Mouse (Mus musculus) lung, postnatal 25 days (tissue): ENCODE data around the gene Ube2s.
A peak's percentile ranks its signal among the peaks of the same experiment; 100 is the strongest.
"Not testable (repeated sequence)": the region's sequence is repeated elsewhere in the genome, so short reads cannot be mapped to it uniquely, and the experiment has no call there.

ENCODE experiments used
- DNase-seq: peaks from one replicate; pipeline ENCODE4 v3.0.0; 2022; ENCODE audit warnings: low spot score

The Ube2s gene

DNA sequence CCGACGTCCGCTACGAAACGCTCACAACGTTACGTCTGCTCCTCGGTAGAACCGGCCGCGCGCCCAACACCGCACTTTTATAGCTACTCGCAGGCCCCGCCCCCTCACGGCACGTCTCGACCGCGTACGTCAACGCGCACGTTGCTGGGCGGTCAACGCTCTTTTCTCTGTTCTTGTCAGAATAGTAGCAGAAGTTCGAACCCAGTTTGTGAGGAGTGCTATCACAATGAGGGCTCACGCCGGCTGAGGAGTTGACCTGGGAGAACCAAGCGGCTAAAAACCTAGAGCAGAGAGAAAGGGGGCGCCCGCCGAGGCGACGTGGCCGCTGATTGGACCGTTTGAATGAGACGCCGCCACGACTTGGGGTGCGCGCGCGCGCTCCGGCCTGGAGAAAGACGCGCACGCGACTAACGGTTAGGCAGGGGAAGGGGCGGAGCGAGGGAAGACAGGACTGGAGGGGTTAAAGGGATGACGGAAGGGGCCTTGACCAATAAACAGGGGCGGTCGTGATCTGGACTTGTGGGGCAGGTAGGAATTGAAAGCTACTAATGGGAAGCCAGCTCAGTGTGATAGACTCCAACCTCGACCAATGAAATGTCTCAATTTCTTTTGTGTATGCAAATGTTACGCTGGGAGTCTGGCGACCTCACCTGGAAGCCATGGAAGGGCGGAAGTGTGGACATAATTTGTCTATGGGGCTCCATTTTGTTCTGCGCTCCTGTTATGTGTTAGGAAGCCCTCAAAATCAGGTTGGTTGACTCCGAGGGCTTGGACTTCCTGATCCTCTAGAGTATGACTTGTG, at the start of gene Ube2s:
TSS of gene Ube2s (minus strand) at position 288 of the 802 bp plus-strand sequence.
- DNase-seq = peak; percentile 100

DNA sequence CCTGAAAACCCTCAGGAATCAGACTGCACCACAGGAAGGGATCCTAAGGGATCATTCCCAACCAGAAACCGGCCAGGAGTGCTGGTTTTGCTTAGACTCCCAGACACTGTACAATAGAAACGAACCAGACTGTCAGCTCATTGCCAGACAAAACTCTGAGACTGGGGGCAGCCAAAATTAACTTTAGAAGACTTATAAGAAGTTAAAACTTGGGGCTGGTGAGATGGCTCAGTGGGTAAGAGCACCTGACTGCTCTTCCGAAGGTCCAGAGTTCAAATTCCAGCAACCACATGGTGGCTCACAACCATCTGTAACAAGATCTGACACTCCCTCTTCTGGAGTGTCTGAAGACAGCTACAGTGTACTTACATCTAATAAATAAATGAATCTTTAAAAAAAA, 48.5 kb upstream of the Ube2s start:
- DNase-seq = not testable (repeated sequence)

DNA sequence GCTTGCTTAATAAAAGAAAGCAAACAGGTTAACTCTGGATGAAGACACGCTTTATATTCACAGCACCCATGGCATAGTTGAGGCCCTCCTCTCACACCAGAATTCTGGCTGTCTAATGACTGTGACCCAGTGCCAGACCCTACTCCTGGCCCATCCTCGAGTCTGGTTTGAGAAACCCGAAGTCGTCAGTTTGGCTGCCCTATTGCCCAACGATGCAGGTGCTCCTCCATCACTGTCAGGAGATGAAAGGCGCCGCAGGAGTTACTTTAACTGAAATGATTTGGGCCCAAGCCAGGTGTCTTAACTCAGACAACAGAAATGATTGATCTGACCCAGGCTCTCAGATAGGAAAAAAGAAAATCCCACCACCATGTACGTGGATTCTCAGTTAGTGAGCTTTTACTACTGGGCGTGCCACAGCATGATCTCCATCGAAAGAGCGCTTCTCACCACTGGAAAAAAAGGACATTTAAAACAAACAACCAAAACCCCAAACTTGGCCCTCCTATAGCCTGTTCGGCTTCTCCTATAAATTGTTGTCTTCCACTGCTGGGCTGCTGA, 47.1 kb upstream of the Ube2s start:
- no peak for DNase-seq

DNA sequence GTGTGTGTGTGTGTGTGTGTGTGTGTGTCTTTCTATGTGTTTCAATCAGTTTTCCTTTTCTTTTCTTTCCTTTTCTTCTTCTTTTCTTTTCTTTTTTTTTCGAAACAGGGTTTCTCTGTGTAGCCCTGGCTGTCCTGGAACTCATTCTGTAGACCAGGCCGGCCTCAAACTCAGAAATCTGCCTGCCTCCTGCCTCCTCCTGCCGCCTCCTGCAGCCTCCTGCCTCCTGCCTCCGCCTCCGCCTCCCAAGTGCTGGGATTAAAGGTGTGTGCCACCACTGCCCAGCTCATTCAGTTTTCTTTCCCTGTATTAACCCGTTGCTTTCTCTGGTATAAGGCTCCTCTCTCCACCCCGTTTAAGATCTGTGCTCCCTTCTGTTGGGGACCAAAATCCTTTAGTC, 44.9 kb upstream of the Ube2s start:
- no peak for DNase-seq

DNA sequence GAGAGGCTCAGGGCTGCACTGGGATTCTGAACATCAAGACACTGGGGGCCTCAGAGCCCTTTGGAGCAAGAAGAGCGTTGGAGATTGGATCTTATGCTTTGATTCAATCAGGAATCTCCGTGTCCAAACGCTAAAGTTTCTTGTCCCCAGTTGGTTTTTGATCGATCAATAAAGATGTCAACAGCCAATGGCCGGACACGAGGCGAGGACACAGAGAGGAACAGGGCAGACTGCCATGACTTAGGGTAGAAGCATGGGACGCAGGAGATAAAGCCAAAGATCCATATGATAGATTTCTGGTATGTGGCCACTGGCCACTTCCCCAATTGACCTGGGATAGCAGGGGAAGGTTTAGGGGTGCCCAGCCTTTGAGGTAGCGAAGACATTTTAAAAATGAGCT, 44.1 kb upstream of the Ube2s start:
- DNase-seq = no peak

DNA sequence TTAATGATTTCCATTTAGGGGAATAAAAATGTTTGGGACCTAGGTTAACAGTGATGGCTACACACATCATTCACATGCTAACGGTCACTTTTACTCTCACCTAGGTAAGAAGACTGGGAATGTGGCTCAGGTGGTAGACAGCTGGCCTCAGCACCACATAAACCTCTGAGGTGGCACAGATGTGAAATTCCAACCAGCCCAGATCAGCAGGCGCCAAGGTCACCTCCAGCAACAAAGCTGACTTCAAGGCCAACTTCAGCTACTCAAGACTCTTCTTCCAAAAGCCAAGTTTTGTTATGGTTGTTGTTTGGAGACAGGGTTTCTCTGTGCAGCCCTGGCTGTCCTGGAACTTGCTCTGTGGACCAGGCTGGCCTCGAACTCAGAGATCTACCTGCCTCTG, 41.2 kb upstream of the Ube2s start:
- DNase-seq = no peak

DNA sequence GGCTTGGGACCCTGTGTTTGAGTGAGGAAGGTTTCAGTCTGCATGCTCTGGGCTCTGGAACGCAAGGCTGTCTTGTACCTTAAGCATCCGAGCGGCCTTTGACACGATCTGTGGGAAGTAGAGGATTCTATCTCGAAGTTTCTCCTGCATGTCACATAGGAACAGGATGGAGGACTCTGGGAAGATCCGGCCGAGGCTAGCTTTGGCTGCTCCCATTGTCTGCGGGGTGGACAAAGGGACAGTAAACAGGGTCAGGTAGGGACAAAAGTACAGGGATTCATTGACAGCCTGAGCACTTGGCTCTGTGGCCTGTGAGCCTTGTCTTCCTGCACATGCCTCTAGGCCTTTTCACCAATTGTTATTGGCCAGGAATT, 38.9 kb upstream of the Ube2s start:
- no peak for DNase-seq

DNA sequence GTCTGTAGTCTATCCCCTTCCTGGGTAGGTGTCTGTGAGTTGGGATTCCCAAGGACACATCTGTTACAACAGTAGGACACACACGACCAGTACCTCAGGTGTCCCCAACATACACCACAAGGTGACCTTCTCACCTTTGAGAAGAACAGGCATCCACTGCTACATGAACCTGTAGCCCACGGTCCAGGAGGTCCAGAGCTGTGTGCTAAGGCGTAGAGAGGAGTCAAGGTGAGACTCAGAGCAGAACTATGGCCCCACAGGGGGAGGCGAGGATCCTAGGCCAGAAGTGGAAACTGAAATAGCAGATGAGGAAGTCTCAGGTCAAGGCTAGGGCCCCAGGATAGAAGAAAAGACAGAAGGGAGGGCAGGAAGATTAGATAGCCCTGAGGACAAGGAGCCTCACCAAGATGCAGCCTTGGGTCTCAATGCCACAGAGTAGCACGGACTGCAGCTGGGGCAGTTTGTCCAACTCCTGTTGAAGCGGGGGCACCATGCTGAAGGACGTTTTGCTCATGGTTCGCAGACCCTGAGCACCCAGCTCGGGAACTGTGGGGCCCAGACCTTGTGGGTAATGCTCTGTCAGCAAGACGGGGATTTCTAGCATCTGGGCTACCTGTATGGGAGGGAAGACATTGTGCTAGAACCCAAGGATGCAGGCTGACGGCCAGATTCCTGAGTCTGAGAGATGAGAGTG, 38.4 kb upstream of the Ube2s start:
- DNase-seq = no peak

DNA sequence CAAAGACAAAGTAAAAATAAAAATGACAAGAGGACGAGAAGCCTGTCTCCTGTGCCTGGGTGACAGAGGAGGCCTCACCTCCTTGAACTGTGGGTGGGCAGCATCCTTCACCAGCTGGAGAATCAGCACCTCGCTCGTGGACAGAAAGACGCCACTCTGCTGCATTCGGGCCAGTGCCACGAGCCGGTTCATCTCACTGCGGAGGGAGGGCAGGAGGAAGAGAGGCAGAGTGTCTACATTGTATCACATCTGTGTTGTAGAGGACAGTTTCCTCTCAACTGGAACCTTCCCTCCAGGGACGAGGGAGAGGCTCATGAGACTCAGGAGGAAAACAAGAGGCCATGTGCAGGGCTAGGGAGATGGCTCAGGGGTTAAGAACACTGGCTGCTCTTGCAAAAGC, 37.0 kb upstream of the Ube2s start:
- no peak for DNase-seq

DNA sequence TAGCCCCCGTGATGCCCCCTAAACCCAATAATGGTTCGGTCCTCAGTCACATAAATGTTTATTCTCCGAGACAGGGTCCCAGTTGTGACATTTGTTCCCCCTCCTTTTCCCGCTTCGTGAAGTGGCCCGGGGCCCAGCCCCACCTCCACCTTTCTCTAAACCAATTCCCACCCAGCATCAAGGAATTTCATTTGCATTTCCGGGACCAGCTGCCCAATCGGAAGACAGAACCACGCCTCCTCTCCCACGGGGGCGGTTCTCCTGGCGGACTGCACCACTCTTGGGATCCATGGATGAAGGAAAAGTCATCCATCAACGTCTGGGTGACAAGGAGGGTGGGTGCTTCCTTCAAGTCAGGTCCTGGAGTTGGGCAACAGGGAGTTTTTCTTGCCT, 32.5 kb upstream of the Ube2s start:
- peak; percentile 71 for DNase-seq

DNA sequence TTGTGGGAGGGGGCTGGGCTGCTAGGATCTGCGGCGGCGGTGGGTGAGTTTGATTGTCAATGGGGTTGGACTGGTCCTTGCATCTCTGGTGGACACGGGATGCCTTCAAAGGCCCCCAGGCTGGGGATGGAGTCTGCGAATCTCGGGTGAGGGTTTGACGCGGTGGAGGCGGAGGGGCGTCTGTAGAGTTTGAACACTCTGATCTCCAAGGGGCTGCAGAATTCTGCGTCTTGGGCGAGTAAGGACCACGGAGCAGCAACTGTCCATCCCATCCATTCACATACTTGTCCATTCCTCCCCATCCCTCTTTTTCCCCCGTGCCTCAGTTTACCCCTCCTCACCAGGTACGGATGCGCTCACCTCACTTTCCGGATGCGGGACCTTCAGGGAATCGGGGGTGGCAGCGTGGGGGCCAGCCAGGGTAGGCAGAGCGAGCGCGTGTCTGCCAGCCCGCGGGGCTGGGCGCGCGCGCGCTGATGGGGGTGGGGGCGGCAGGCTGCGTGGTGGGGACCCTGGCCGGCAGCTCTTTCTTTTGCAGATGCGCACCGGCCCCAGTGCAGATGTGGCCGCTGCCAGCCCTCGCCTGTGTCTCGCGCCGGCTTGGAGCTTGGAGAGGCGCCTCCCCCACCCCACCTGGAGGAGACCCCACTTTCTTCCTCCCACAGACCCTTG, 32.0 kb upstream of the Ube2s start, which contains the start of gene Shisa7:
TSS of gene Shisa7 (minus strand) at position 452 of the 672 bp plus-strand sequence.
- DNase-seq = no peak

DNA sequence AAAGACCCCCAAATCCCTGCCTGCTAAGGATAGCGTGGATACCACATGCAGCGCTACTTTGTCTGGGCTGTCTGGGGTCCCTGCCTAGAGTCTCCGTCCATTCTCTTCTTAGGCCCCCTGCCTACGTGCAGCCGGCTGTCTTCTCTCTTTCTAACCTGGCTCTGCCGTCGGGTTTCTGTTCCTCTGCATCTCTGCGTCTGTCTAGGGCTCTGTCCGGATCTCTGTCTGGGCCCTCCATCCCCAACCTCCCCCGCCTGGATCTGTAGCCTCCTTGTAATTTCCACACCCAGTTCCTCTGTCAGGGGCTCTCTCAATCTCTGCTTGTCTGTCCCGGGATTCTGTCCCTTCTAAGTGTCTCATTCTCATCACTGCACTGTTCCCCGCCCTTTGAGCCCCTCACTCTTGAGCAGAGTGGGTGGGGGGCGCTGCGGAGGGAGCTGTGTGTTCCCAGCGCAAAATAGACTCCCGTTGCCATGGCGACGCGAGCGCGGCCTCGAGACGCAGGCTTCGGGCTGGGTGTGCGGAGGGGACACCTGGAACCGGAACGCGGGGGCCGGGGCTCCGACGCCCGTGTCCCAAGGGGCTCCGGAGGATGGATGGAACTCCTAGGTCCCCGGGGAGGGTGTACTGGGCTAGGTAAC, 31.3 kb upstream of the Ube2s start:
- no peak for DNase-seq

DNA sequence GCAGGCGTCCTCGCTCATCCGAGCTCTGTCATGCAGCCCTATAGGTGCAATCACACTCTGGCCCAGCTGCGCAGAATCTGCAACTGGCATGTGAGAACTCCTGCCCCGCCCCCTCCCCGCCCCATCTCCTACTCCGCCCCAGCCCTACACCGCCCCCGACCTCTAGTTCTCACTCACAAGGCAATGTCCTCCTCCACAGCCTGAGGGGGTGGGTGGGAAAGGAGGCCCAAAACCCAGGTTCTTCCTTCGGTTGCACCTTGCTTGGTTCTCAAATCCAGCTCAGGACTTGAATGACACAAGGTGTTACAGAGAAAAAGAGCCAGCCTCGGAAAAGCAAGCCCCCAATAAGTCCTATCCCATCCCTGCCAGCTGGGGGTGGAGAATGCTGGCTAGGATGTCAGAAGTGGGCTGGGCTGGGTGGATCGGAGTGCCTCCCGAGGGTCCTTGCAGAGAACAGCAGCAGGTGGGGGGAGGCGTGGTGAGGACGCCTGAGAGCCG, 30.3 kb upstream of the Ube2s start:
- DNase-seq = no peak

DNA sequence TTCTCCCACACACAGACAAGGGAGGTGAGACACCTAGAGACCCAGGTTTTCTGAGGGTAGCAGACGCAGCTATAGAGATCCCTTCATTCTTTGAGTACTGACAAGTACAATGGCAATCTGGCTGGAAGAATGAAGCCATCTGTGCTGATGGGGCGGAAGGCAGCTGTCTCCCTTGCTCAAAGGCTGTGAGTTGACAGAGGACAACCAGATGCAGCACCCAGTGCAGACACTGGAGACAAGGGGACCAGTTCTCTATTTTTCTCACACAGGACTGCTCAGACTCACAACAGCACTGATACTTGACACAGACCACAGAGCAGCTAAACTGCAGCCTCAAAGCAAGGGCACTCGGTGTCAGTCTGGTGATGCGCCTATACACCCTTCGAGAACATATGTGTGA, 29.7 kb upstream of the Ube2s start:
- no peak for DNase-seq

DNA sequence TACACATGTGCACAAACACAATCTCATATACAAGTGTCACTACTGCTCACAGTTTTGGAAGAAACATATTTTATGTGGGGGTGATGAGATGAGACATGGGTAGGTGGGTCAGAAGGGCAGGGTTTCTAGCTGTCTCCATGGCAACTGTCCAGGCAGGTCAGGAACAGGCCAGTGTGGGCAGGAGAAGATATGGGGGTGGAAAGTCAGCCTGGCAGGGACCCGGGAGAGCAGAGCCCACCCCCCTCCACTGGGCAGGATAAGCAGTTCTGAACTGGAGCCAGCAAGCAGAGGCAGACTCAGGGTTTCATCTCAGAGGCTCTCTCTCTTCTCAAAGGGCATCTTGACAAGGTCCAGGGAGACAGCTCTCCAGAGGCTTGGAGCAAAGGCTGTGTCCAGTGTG, 25.2 kb upstream of the Ube2s start:
- DNase-seq = no peak

DNA sequence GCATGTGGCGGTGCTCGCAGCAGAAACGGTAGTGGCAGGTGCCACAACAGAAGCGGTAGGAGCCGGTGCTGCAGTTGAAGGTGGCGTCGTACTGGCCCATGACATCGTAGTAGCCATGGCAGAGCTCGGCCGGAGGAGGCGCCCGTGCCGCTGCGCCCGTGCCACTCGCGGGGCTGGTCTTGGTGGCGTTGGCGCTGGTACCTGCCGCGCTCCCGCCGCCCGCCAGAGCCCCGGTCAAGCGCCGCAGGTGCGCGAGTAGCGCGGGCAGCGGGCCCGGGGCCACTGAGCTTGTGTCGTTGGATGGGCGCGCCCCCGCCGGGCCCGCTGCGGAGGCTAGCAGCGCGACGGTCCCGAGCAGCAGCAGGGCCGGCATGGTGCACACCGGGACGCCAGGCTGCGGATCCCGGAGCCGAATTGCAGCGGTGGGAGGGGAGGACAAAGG, 24.0 kb upstream of the Ube2s start:
- DNase-seq = peak; percentile 78

DNA sequence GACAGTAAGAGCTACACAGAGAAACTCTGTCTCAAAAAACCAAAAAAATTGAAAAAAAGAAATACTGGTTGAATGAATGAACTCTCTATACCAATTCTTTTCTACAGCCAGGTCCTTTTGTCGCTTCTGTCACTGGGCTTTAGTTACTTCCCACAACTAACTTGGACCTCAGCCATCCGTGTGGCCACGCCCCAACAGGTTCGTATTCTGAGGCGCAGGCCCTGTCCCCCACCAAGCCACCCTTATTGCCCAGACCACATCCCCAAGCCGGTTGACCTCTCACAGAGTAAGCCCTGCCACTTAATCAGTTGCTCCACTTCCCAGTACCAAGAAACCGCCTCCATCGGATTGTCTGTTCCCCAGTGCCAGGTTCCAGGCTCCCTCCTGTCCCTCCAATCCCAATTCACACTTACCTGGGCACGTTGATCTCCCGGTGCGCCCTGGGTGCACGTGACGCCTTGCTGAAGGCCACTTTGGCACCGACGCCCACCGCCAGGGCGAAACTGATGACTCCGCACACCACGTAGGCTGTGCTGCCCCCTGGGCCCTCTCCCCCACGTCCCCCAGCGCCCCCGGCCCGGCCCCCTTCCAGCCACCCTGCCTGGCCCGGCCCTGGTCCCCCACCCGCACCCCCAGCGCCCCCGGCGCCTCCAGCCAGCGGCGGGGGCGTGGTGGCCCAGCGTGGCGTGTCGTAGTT, 23.4 kb upstream of the Ube2s start:
- no peak for DNase-seq

DNA sequence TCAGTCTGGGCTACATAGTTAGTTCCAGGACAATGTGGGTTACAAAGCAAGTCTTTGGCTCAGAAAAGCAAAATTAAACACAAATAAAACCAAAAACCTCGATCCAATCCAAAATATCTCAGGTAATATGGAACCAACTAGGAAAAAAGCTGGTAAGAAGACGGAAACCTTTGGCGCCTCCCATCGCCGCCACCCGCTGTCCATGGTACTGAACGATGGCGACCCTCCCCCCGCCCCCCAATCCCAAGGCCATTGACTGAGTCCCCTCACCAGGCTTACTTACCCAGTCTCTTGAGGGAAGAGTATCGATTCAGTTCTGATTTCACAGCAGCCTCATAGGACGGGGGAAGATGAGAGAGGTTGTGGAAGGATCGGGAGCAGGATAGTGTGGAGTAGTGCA, 18.1 kb upstream of the Ube2s start:
- DNase-seq = no peak

DNA sequence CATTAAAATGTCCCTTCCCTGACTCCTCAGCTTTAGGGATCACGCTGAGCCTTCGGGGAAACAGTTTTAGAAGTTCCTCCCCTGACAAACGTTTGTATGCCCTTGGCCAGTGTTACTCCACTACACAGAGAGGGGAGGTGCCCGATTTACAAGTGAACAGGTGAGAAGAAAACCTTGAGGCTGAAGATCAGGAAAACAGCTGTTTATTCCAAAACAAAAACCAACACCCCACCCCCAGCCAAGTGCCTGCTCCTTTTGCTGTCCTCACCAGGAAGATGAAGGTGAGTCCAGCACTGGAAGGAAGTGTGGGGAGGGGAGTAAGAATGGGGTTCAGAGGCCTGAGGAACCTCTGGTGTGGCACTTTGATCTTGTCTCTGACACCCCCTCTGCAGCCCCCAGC, 13.0 kb upstream of the Ube2s start:
- no peak for DNase-seq

DNA sequence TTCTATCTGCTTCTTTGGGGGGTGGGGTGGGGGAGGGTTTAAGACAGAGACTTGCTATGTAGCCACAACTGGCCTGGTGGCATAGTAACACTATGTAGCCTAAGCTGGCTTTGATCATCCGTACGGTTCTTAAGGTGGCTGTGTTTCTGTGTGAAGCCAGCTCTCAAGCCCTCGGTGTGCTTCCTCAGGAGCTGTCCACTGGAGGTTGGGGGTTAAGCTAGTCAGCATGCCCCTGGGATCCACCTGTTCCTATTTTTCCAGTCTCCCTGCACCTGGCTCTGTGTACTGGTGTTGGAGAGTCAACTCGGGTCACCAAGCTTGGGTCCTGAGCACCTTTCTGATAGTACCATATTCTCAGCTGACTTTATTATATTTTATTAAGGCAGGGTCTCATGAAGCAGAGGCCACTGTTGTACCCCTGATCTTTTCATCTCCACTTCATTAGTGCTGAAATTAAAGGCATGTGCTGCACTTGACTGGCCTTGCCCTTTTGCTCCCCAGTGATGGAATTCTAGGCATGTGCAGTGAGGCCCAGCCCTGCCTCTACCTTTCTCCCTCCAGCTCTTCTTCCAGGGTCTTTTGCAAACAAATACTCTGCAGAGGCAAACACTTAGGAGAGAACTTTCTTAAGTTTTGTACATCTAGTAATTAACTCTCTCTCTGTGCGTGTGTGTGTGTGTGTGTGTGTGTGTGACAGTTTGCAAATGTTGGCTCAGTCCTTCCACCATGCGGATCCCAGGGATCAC, 9.9 kb upstream of the Ube2s start:
- no peak for DNase-seq

DNA sequence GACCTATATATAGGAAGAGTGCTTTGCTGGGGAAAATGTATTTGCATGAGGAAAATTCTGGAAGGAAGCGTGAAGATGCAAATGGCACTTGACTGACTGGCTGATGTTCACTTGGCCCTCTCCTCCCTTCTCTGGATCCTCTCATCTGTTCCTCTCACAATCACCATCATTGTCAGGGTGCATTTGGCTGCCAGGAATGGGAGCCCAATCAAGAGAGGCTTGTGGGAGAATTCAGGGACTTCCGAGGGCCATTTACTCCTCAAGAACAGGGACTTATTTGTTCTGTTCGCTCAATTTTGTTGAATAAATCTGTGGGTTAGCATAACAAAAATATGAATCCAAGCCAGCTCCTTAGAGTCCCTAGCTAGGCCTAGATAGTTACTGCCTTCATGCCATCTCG, 9.3 kb upstream of the Ube2s start:
- DNase-seq = no peak
